Mouse (Mus musculus): ENCODE measurements around the gene Arhgef28.

Arhgef28 gene

GRCm38 (mm10) chr13:98014892-98015291 lies 191.3 kb downstream of the Arhgef28 start:
- DNase-seq (ENCODE audit: low spot score), result no peak

- no peak for DNase-seq (ENCODE audit: low spot score)
These were observed 192.5 kb downstream of the Arhgef28 start for GRCm38 (mm10) chr13:98013715-98014114.

- no peak for DNase-seq (ENCODE audit: low spot score)
These were observed 194.3 kb downstream of the Arhgef28 start for GRCm38 (mm10) chr13:98011931-98012341.

- no peak for DNase-seq (ENCODE audit: low spot score)
These were observed 197.2 kb downstream of the Arhgef28 start for GRCm38 (mm10) chr13:98009070-98009469.

GRCm38 (mm10) chr13:98008588-98008987 lies 197.7 kb downstream of the Arhgef28 start:
- DNase-seq (ENCODE audit: low spot score), result no peak

GRCm38 (mm10) chr13:98005611-98006218 lies 200.5 kb downstream of the Arhgef28 start:
- DNase-seq (ENCODE audit: low spot score), result no peak

GRCm38 (mm10) chr13:98004647-98005414 lies 201.4 kb downstream of the Arhgef28 start:
- no peak for DNase-seq (ENCODE audit: low spot score)

- no peak for DNase-seq (ENCODE audit: low spot score)
These were observed 202.5 kb downstream of the Arhgef28 start for GRCm38 (mm10) chr13:98003690-98004089.

- DNase-seq (ENCODE audit: low spot score), result no peak
These were observed 203.6 kb downstream of the Arhgef28 start for GRCm38 (mm10) chr13:98002598-98002997.

GRCm38 (mm10) chr13:98002121-98002520 lies 204.1 kb downstream of the Arhgef28 start:
- DNase-seq (ENCODE audit: low spot score), result no peak

- DNase-seq (ENCODE audit: low spot score), result no peak
These were observed 204.5 kb downstream of the Arhgef28 start for GRCm38 (mm10) chr13:98001719-98002118.

- DNase-seq (ENCODE audit: low spot score), result no peak
These were observed 205.4 kb downstream of the Arhgef28 start for GRCm38 (mm10) chr13:98000841-98001240.

GRCm38 (mm10) chr13:97999130-97999529 lies 207.1 kb downstream of the Arhgef28 start:
- no peak for DNase-seq (ENCODE audit: low spot score)

- DNase-seq (ENCODE audit: low spot score), result no peak
These were observed 207.7 kb downstream of the Arhgef28 start for GRCm38 (mm10) chr13:97998570-97998969.

GRCm38 (mm10) chr13:97990939-97991338 lies 215.3 kb downstream of the Arhgef28 start:
- no peak for DNase-seq (ENCODE audit: low spot score)

- no peak for DNase-seq (ENCODE audit: low spot score)
These were observed 217.4 kb downstream of the Arhgef28 start for GRCm38 (mm10) chr13:97988796-97989195.

GRCm38 (mm10) chr13:97986691-97987090 lies 219.5 kb downstream of the Arhgef28 start:
- DNase-seq (ENCODE audit: low spot score), result no peak

- no peak for DNase-seq (ENCODE audit: low spot score)
These were observed 229.1 kb downstream of the Arhgef28 start for GRCm38 (mm10) chr13:97977104-97977503.

- DNase-seq (ENCODE audit: low spot score), result no peak
These were observed 229.6 kb downstream of the Arhgef28 start for GRCm38 (mm10) chr13:97976642-97977041.

- no peak for DNase-seq (ENCODE audit: low spot score)
These were observed 231.6 kb downstream of the Arhgef28 start for GRCm38 (mm10) chr13:97974532-97975194.

GRCm38 (mm10) chr13:97973915-97974314 lies 232.3 kb downstream of the Arhgef28 start:
- no peak for DNase-seq (ENCODE audit: low spot score)

- DNase-seq (ENCODE audit: low spot score), result no peak
These were observed 240.2 kb downstream of the Arhgef28 start for GRCm38 (mm10) chr13:97966077-97966476.

- DNase-seq (ENCODE audit: low spot score), result no peak
These were observed 241.3 kb downstream of the Arhgef28 start for GRCm38 (mm10) chr13:97964892-97965424.

All from ovary, postnatal 14 days (tissue).